Mouse (Mus musculus): Measurements from ENCODE around the gene Chp2. TPM values are rescaled to one million over a fixed set of nuclear protein-coding genes. Genes with fewer than 3 reads are reported as not detected.

Chp2 gene
- polyA plus RNA-seq, 1 experiment from 2014 or later = 0.69 TPM

DNA sequence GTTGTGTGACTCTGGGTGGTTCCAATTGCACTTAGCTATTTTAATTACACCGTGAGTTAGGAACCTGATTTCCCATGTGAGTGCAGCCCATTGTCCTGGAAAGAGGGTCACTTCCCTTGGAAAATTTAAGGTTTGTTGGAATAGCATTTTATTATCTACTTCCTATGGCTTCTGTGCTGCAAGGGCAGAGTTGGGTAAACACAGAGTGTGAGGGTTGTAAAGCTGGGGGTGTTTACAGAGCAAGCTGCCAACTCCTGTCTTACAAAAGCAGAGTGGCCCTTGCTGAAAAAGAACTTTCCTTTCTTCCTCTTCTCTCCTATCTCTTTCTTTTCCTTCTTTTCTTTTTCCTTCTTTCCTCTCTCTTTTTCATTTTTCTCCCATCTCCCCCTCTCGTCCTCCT is 15.4 kb upstream of the Chp2 start:
- H3K9me3 ChIP-seq (replicated peaks) = no peaks in the 10 kb centered on the region
- H3K9ac ChIP-seq = no peak overlapping the region
- H3K4me1 ChIP-seq = no peaks in the 10 kb centered on the region
- H3K4me3 ChIP-seq (replicated peaks) = no peak overlapping the region
- H3K4me2 ChIP-seq (replicated peaks) = no peak overlapping the region
- no peaks in the 10 kb centered on the region for H3K36me3 ChIP-seq
- WGBS = 37% methylated on average over 2 of the region's 2 CpGs
- no peak for ATAC-seq (ENCODE audit: insufficient number of reproducible peaks, low FRiP score, low TSS enrichment, low read depth)
- no peaks in the 10 kb centered on the region for H3K27me3 ChIP-seq
- H3K27ac ChIP-seq (replicated peaks) = no peak overlapping the region

- Histone ChIP-seq H3K27me3 (no peaks in the 10 kb centered on the region), H3K4me1 (no peaks in the 10 kb centered on the region), H3K9me3 (replicated peaks) (no peaks in the 10 kb centered on the region), H3K36me3 (no peaks in the 10 kb centered on the region), H3K9ac (no peak overlapping the region), H3K4me2 (replicated peaks) (no peak overlapping the region), H3K27ac (replicated peaks) (no peak overlapping the region), H3K4me3 (replicated peaks) (no peak overlapping the region)
- no peak for ATAC-seq (ENCODE audit: insufficient number of reproducible peaks, low FRiP score, low TSS enrichment, low read depth)
- WGBS = 74% methylated on average over 2 of the region's 2 CpGs
Observed at GRCm38 (mm10) chr7:122206121-122206520, 13.2 kb upstream of the Chp2 start.

- no peaks in the 10 kb centered on the region for H3K4me1 ChIP-seq
- H3K4me3 ChIP-seq (replicated peaks) = no peak overlapping the region
- no peaks in the 10 kb centered on the region for H3K9me3 ChIP-seq (replicated peaks)
- H3K27ac ChIP-seq (replicated peaks) = no peak overlapping the region
- WGBS = 51% methylated on average over 7 of the region's 7 CpGs
- H3K9ac ChIP-seq = no peak overlapping the region
- ATAC-seq (ENCODE audit: insufficient number of reproducible peaks, low FRiP score, low TSS enrichment, low read depth) = no peak
- H3K27me3 ChIP-seq = no peaks in the 10 kb centered on the region
- H3K36me3 ChIP-seq = no peaks in the 10 kb centered on the region
- H3K4me2 ChIP-seq (replicated peaks) = no peak overlapping the region
Observed at GRCm38 (mm10) chr7:122208276-122209021, 10.8 kb upstream of the Chp2 start.

- Histone ChIP-seq H3K36me3 (no peaks in the 10 kb centered on the region), H3K27me3 (no peaks in the 10 kb centered on the region), H3K4me2 (replicated peaks) (no peak overlapping the region), H3K4me3 (replicated peaks) (no peak overlapping the region), H3K9ac (no peak overlapping the region), H3K4me1 (no peaks in the 10 kb centered on the region), H3K27ac (replicated peaks) (no peak overlapping the region), H3K9me3 (replicated peaks) (no peaks in the 10 kb centered on the region)
- ATAC-seq (ENCODE audit: insufficient number of reproducible peaks, low FRiP score, low TSS enrichment, low read depth) = no peak
- 64% methylated on average over 7 of the region's 7 CpGs for WGBS
Observed at GRCm38 (mm10) chr7:122226020-122226742, 6.9 kb downstream of the Chp2 start.

DNA sequence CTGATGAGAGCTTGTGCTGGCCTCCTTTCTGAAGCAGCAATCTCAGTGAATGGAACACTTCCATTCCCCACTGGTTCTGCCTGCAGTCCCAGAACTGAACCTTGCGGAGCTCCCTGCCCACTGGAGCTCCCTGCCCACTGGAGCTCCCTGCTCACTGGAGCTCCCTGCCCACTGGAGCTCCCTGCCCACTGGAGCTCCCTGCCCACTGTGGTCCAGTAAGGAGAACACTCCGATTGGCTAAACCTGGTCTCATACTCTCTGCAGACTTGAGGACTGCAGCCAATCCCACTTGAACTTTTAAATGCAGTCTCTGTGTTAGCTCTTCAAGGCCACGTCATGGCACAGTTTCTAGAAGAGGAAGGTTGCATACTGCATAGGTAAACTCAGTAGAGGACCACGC is 7.4 kb downstream of the Chp2 start:
- no peak overlapping the region for H3K4me3 ChIP-seq (replicated peaks)
- no peak overlapping the region for H3K4me2 ChIP-seq (replicated peaks)
- no peaks in the 10 kb centered on the region for H3K9me3 ChIP-seq (replicated peaks)
- H3K27me3 ChIP-seq = no peaks in the 10 kb centered on the region
- no peaks in the 10 kb centered on the region for H3K4me1 ChIP-seq
- no peaks in the 10 kb centered on the region for H3K36me3 ChIP-seq
- H3K27ac ChIP-seq (replicated peaks) = no peak overlapping the region
- 81% methylated on average over 4 of the region's 4 CpGs for WGBS
- no peak overlapping the region for H3K9ac ChIP-seq
- no peak for ATAC-seq (ENCODE audit: insufficient number of reproducible peaks, low FRiP score, low TSS enrichment, low read depth)

DNA sequence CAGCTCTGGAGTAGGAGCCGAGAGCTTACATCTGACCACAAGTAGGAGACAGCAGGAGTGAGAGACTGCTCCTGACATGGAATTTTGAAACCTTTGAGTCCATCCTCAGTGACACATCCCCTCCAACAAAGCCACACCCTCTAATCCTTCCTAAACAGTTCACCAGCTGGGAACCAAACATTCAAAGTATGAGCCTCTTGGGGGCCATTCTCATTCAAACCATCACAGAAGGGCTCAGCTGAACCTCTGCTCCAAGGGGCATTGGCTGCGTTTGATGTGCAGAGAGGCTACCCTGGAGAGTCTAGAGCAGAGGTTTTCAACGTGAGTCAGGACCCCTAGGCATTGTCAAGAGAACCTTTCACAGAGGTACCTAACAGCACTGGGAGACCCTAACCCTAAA is 10.0 kb downstream of the Chp2 start:
- no peak overlapping the region for H3K4me3 ChIP-seq (replicated peaks)
- H3K9ac ChIP-seq = no peak overlapping the region
- 47% methylated on average over 3 of the region's 3 CpGs for WGBS
- no peaks in the 10 kb centered on the region for H3K27me3 ChIP-seq
- no peak overlapping the region for H3K4me2 ChIP-seq (replicated peaks)
- H3K36me3 ChIP-seq = no peaks in the 10 kb centered on the region
- no peaks in the 10 kb centered on the region for H3K9me3 ChIP-seq (replicated peaks)
- H3K27ac ChIP-seq (replicated peaks) = no peak overlapping the region
- no peak for ATAC-seq (ENCODE audit: insufficient number of reproducible peaks, low FRiP score, low TSS enrichment, low read depth)
- H3K4me1 ChIP-seq = no peaks in the 10 kb centered on the region

DNA sequence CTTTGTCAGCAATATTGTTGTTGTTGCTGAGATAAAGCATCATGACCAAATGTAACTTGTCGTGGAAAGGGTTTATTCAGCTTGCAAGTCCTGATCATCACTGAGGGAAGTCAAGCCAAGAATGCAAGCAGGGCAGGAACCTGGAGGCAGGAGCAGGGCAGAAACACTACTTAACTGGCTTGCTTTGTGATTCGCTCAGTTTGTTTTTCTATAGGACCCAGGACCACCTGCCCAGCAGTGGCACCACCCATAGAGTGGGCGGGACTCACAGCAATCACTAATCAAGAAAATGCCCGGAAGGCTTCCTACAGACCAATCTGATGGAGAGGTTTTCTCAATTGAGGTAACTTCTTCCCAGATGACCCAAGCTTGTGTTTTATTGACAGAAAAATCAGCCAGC is 10.6 kb downstream of the Chp2 start:
- Histone ChIP-seq H3K36me3 (no peaks in the 10 kb centered on the region), H3K4me3 (replicated peaks) (no peak overlapping the region), H3K4me2 (replicated peaks) (no peak overlapping the region), H3K9ac (no peak overlapping the region), H3K9me3 (replicated peaks) (no peaks in the 10 kb centered on the region), H3K4me1 (no peaks in the 10 kb centered on the region), H3K27me3 (no peaks in the 10 kb centered on the region), H3K27ac (replicated peaks) (no peak overlapping the region)
- ATAC-seq (ENCODE audit: insufficient number of reproducible peaks, low FRiP score, low TSS enrichment, low read depth) = no peak
- WGBS = 61% methylated on average over 4 of the region's 4 CpGs

DNA sequence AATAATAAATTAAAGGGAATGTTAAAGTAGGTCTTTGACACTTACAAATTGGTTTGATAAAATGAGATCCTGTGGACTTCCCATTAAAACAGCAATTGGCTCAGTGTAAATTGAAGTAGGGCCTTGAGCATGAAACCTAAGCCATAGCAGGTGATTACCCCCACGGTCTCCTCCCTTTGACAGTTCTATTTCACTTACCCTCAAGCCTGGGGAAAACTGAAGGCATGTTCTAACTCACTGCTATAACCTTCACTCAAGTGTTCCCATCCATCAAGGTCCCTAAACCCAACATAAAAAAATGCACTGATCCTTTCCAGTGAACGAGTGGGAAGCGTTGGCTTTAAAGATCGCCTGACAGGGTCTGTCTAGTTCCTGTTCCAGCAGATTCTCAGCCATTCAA is 11.6 kb downstream of the Chp2 start:
- H3K27ac ChIP-seq (replicated peaks) = no peak overlapping the region
- no peaks in the 10 kb centered on the region for H3K36me3 ChIP-seq
- H3K27me3 ChIP-seq = no peaks in the 10 kb centered on the region
- no peak overlapping the region for H3K4me3 ChIP-seq (replicated peaks)
- H3K9me3 ChIP-seq (replicated peaks) = no peaks in the 10 kb centered on the region
- no peak overlapping the region for H3K4me2 ChIP-seq (replicated peaks)
- H3K4me1 ChIP-seq = no peaks in the 10 kb centered on the region
- no peak for ATAC-seq (ENCODE audit: insufficient number of reproducible peaks, low FRiP score, low TSS enrichment, low read depth)
- 69% methylated on average over 4 of the region's 4 CpGs for WGBS
- H3K9ac ChIP-seq = no peak overlapping the region

DNA sequence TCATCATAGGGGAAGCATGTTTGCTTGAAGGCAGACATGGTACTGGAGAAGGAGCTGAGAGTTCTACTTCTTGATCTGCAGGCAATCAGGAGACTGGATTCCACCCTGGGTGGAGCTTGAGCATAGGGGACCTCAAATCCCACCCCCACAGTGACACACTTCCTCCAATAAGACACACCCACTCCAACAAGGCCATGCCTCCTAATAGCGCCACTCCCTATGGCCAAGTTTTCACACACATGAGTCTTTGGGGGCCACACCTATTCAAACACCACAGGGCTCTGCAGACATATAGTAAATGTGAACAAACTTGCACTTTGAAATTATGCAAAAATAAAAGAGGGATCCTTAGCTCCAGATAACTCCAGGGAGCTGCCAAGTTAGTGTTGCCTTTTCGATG is 19.6 kb downstream of the Chp2 start:
- Histone ChIP-seq H3K4me1 (no peaks in the 10 kb centered on the region), H3K4me3 (replicated peaks) (no peak overlapping the region), H3K36me3 (no peaks in the 10 kb centered on the region), H3K4me2 (replicated peaks) (no peak overlapping the region), H3K27ac (replicated peaks) (no peak overlapping the region), H3K9me3 (replicated peaks) (no peaks in the 10 kb centered on the region), H3K9ac (no peak overlapping the region), H3K27me3 (no peaks in the 10 kb centered on the region)
- WGBS = 91% methylated on average over 2 of the region's 2 CpGs
- no peak for ATAC-seq (ENCODE audit: insufficient number of reproducible peaks, low FRiP score, low TSS enrichment, low read depth)

- Histone ChIP-seq H3K4me2 (replicated peaks) (no peak overlapping the region), H3K4me3 (replicated peaks) (no peak overlapping the region), H3K9me3 (replicated peaks) (no peaks in the 10 kb centered on the region), H3K27me3 (no peaks in the 10 kb centered on the region), H3K4me1 (no peaks in the 10 kb centered on the region), H3K36me3 (no peaks in the 10 kb centered on the region), H3K9ac (no peak overlapping the region), H3K27ac (replicated peaks) (no peak overlapping the region)
- 77% methylated on average over 6 of the region's 6 CpGs for WGBS
- ATAC-seq (ENCODE audit: insufficient number of reproducible peaks, low FRiP score, low TSS enrichment, low read depth) = no peak
Observed at GRCm38 (mm10) chr7:122240413-122241119, 21.3 kb downstream of the Chp2 start.

- Histone ChIP-seq H3K9me3 (replicated peaks) (no peaks in the 10 kb centered on the region), H3K4me2 (replicated peaks) (no peak overlapping the region), H3K4me1 (no peaks in the 10 kb centered on the region), H3K4me3 (replicated peaks) (no peak overlapping the region), H3K36me3 (no peaks in the 10 kb centered on the region), H3K9ac (no peak overlapping the region), H3K27me3 (no peaks in the 10 kb centered on the region), H3K27ac (replicated peaks) (no peak overlapping the region)
- ATAC-seq (ENCODE audit: insufficient number of reproducible peaks, low FRiP score, low TSS enrichment, low read depth) = no peak
- 39% methylated on average over 1 of the region's 1 CpGs for WGBS
Observed at GRCm38 (mm10) chr7:122242260-122242659, 23.0 kb downstream of the Chp2 start.
